Mouse (Mus musculus) cortical plate, adult 2 months (tissue): ENCODE results near the gene Exoc3l4.

Source experiments
- CTCF ChIP-seq: fragments of 200-500 bp; IDR thresholded peaks from 2 replicates; pipeline ENCODE4 v1.5.1; 2011; ENCODE audit warnings: mild to moderate bottlenecking, control low read depth, low read length; ENCODE audit not compliant: insufficient read depth; ENCODE audit errors: extremely low read depth
- POLR2A ChIP-seq: fragments of 200-500 bp; IDR thresholded peaks from 2 replicates; pipeline ENCODE4 v1.6.1; 2011; ENCODE audit warnings: mild to moderate bottlenecking, low read length, control low read depth; ENCODE audit not compliant: insufficient read depth; ENCODE audit errors: extremely low read depth

- TF ChIP-seq CTCF, result no peak
- TF ChIP-seq POLR2A, result no peak
Observed at GRCm38 (mm10) chr12:111450359-111450758, 33.5 kb downstream of the Exoc3l4 start.
